Mouse (Mus musculus) thymus, adult 2 months (tissue): ENCODE data around the gene Pla2g10.

Experiments used
- CTCF ChIP-seq: fragments of 200-500 bp; IDR thresholded peaks from 2 replicates; pipeline ENCODE4 v1.5.1; 2012; ENCODE audit warnings: mild to moderate bottlenecking, control low read depth, low read length, moderate library complexity, borderline replicate concordance; ENCODE audit not compliant: control insufficient read depth, poor library complexity, insufficient read depth; ENCODE audit errors: extremely low read depth
- POLR2A ChIP-seq: fragments of 200-500 bp; IDR thresholded peaks from 2 replicates; pipeline ENCODE4 v1.6.1; 2012; ENCODE audit warnings: mild to moderate bottlenecking, low read length, control low read depth, moderate library complexity; ENCODE audit not compliant: control insufficient read depth, poor library complexity, insufficient read depth; ENCODE audit errors: extremely low read depth

GRCm38 (mm10) chr16:13667878-13668343 lies 62.9 kb downstream of the Pla2g10 start, which contains the start of gene Parn:
- TF ChIP-seq CTCF, result no peak
- TF ChIP-seq POLR2A, result peak; percentile 49; the same call in 1 of the 2 replicates
